Mouse (Mus musculus) ES-E14 (cell line): Measurements from ENCODE around the gene Klf2. TPM values are rescaled to one million over a fixed set of nuclear protein-coding genes. Genes with fewer than 3 reads are reported as not detected.

Source experiments
- DNase-seq: peaks from one replicate; pipeline ENCODE4 v3.0.0-alpha.2; 2013; ENCODE audit warnings: low read depth, low spot score
- H3K27ac ChIP-seq: 2 replicates; pipeline ENCODE4 v1.5.1; 2012; ENCODE audit warnings: low read depth, mild to moderate bottlenecking, low read length, moderate library complexity, mixed read lengths; ENCODE audit not compliant: poor library complexity, insufficient read depth, severe bottlenecking
- H3K36me3 ChIP-seq: 2 replicates; pipeline ENCODE4 v1.6.1; 2012; ENCODE audit warnings: mild to moderate bottlenecking, low read length, moderate library complexity, mixed read lengths; ENCODE audit not compliant: control insufficient read depth, poor library complexity, insufficient read depth, severe bottlenecking
- H3K4me1 ChIP-seq, 2 experiments: fragments of 150-350 bp in 1 of 2; sonication (generic) in 1 of 2; 2 replicates each; pipeline ENCODE4 v1.6.1; 2012; ENCODE audit warnings: low read length in 2 of 2, mild to moderate bottlenecking in 1 of 2, mixed read lengths in 1 of 2; ENCODE audit not compliant: control insufficient read depth in 2 of 2, insufficient read depth in 2 of 2, poor library complexity in 1 of 2
- H3K4me3 ChIP-seq, 2 experiments: fragments of 150-350 bp in 1 of 2; sonication (generic) in 1 of 2; 2 replicates each; pipeline ENCODE4 v1.5.1; 2012; ENCODE audit warnings: low read length in 2 of 2, low read depth in 1 of 2, mild to moderate bottlenecking in 1 of 2, mixed read lengths in 1 of 2; ENCODE audit not compliant: insufficient read depth in 1 of 2, poor library complexity in 1 of 2, severe bottlenecking in 1 of 2
- H3K9ac ChIP-seq: 2 replicates; pipeline ENCODE4 v1.6.1; 2012; ENCODE audit warnings: low read depth, mild to moderate bottlenecking, low read length, mixed read lengths; ENCODE audit not compliant: poor library complexity, insufficient read depth, severe bottlenecking
- H3K9me3 ChIP-seq: fragments of 150-350 bp; sonication (generic); 2 replicates; pipeline ENCODE4 v1.6.1; 2012; ENCODE audit warnings: low read depth, mild to moderate bottlenecking, low read length; ENCODE audit not compliant: control insufficient read depth, insufficient read depth
- CHD2 ChIP-seq: IDR thresholded peaks from 2 replicates; pipeline ENCODE4 v1.6.1; 2014; ENCODE audit warnings: mild to moderate bottlenecking, low read depth, low read length, inconsistent platforms
- HCFC1 ChIP-seq: IDR thresholded peaks from 2 replicates; pipeline ENCODE4 v1.6.1; 2012; ENCODE audit warnings: low read length, inconsistent platforms, borderline replicate concordance; ENCODE audit not compliant: insufficient read depth
- MAFK ChIP-seq: IDR thresholded peaks from 2 replicates; pipeline ENCODE4 v1.6.1; 2014; ENCODE audit warnings: mild to moderate bottlenecking, low read depth, low read length, inconsistent platforms; ENCODE audit not compliant: insufficient read depth
- ZC3H11A ChIP-seq: IDR thresholded peaks from 2 replicates; pipeline ENCODE4 v1.6.1; 2012; ENCODE audit warnings: low read depth, mild to moderate bottlenecking, inconsistent platforms, low read length, borderline replicate concordance
- ZNF384 ChIP-seq: IDR thresholded peaks from 2 replicates; pipeline ENCODE4 v1.6.1; 2012; ENCODE audit warnings: low read depth, low read length, inconsistent platforms
- in situ Hi-C, 2 experiments: fragments of 600-800 bp; cut with MboI; formaldehyde crosslinking; loops; one replicate each; pipeline ENCODE4 v1.15.1; 2025; ENCODE audit warnings: low sequenced_read_pairs in 2 of 2, inconsistent platforms in 1 of 2; ENCODE audit not compliant: unreplicated experiment in 2 of 2
- total RNA-seq: library from RNA; depleted of rRNA; stranded (reverse); fragments of 300-350 nt; gene quantifications from 2 replicates; pipeline ENCODE4 v1.2.3, GENCODE M21; 2012

The Klf2 gene
- total RNA-seq, 1 experiment: 55.0 TPM

DNA sequence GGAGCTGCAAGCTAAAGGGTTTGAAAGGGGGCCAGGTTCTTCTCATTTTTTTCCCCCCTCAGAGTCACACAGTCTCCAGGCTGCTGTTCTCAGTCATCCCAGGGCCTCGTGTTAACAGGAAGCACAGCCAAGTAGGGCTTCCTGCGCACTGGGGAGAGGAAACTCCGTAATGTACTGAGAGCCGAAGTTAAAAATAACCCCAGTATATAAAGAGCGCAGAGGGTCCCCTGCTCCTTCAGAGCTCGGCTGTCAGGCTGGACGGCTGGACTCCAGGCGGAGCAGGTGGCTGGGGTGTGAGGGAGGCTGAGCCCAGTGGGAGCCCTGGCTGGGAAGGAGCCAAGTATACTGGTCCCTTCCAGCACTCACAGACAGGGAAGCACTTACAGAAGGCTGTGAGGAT, 23.2 kb upstream of the Klf2 start:
- H3K4me3 ChIP-seq: no peak overlapping the region
- TF ChIP-seq ZC3H11A (no peak), ZNF384 (no peak), HCFC1 (no peak), CHD2 (no peak), MAFK (no peak)
- DNase-seq: no peak
- peaks cover 3 to 16% of the 10 kb centered on the region in 2 experiments for H3K4me1 ChIP-seq
- no peaks in the 10 kb centered on the region for H3K9me3 ChIP-seq
- no peaks in the 10 kb centered on the region for H3K36me3 ChIP-seq
- H3K27ac ChIP-seq: 0 out of 2 replicates have a peak overlapping the region, but pooled peaks have one; percentile 18
- H3K9ac ChIP-seq: no peak overlapping the region
- in situ Hi-C loops: no loop called here

- peaks cover 0 to 16% of the 10 kb centered on the region in 2 experiments; a peak in 3 of 4 replicates for H3K4me1 ChIP-seq
- no peak for DNase-seq
- in situ Hi-C loops: no loop called here
- no peaks in the 10 kb centered on the region for H3K36me3 ChIP-seq
- H3K27ac ChIP-seq: no peak overlapping the region
- H3K4me3 ChIP-seq: no peak overlapping the region
- TF ChIP-seq ZC3H11A (no peak), MAFK (no peak), ZNF384 (no peak), CHD2 (no peak), HCFC1 (no peak)
- no peaks in the 10 kb centered on the region for H3K9me3 ChIP-seq
- H3K9ac ChIP-seq: no peak overlapping the region
These were observed 22.3 kb upstream of the Klf2 start for GRCm38 (mm10) chr8:72296561-72296960.

GRCm38 (mm10) chr8:72298928-72299327, 19.9 kb upstream of the Klf2 start:
- DNase-seq: no peak
- in situ Hi-C loops: no loop called here
- H3K36me3 ChIP-seq: no peaks in the 10 kb centered on the region
- no peaks in the 10 kb centered on the region for H3K9me3 ChIP-seq
- H3K9ac ChIP-seq: no peak overlapping the region
- no peak overlapping the region for H3K27ac ChIP-seq
- no peak overlapping the region for H3K4me3 ChIP-seq
- no peak for TF ChIP-seq ZNF384
- TF ChIP-seq HCFC1: no peak
- no peak for TF ChIP-seq CHD2
- no peak for TF ChIP-seq ZC3H11A
- TF ChIP-seq MAFK: no peak
- H3K4me1 ChIP-seq: peaks cover 9 to 19% of the 10 kb centered on the region in 2 experiments; a peak in 3 of 4 replicates

DNA sequence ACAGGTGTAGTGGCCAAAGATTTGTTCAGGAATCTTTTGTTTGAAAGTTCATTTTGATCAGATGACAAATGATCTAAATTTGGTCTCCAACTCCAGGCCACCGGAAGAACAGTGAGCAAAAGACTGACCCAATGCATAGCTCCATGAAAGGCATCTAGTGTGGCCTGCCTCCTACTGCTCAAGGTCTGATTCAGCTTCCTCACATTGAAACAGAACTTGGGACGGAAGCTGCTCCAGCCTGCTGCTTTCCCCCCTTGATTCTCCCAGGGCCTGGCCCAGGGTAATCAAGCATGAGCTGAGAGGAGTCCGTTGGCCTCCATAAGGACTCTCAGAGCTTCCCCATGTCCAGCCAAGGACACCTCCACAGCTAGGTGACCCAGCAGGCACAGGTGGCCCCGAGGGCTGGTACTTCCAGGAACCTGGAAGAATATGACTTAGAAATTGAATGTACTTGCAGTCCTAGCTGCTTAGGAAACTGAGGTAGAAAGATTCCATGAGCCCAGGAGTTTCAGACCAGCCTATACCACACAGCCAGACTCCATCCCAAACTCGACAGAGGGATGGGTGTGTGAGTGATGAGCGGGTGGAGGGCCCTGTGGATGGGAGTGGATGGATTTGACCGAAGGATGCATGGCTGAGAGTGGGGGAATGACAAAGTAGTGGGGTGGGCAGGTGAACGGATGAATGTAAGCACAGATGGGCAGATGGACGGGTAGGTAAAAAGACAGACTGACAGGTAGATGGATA, 18.0 kb upstream of the Klf2 start:
- no peak overlapping the region for H3K4me3 ChIP-seq
- H3K9ac ChIP-seq: no peak overlapping the region
- H3K4me1 ChIP-seq: peaks cover 9 to 16% of the 10 kb centered on the region in 2 experiments; a peak in 3 of 4 replicates
- TF ChIP-seq MAFK (no peak), ZNF384 (no peak), HCFC1 (no peak), ZC3H11A (no peak), CHD2 (no peak)
- H3K36me3 ChIP-seq: no peaks in the 10 kb centered on the region
- H3K9me3 ChIP-seq: no peaks in the 10 kb centered on the region
- DNase-seq: no peak
- in situ Hi-C loops: no loop called here
- no peak overlapping the region for H3K27ac ChIP-seq

DNA sequence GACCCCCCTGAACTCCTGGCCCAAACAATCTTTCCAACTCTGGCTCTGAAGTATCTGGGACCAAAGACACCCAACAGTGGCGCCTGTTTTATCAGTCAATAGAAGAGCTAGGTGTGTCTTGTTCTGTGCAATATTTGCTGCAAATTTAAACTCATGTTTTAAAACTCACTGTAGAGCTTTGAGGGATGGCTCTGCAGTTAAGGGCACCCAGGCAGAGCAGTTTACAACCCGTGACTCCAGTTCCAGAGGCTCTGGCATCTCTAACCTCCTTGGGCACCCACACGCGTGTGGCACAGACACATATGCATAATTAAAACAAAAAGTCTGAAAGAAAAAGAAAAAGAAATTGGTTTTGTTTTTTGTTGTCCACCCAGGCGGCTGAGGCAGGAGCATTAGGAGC, 17.3 kb upstream of the Klf2 start:
- H3K9me3 ChIP-seq: no peaks in the 10 kb centered on the region
- no peak for DNase-seq
- H3K36me3 ChIP-seq: no peaks in the 10 kb centered on the region
- H3K4me1 ChIP-seq: peaks cover 9 to 15% of the 10 kb centered on the region in 2 experiments; a peak in 3 of 4 replicates
- H3K27ac ChIP-seq: no peak overlapping the region
- TF ChIP-seq ZC3H11A: no peak
- no peak for TF ChIP-seq HCFC1
- TF ChIP-seq MAFK: no peak
- TF ChIP-seq CHD2: no peak
- TF ChIP-seq ZNF384: no peak
- H3K4me3 ChIP-seq: no peak overlapping the region
- in situ Hi-C loops: no loop called here
- no peak overlapping the region for H3K9ac ChIP-seq
